Mouse (Mus musculus) brain, embryonic 14.5 days (tissue): ENCODE measurements around the gene Psmd11. TPM values are rescaled to one million over a fixed set of nuclear protein-coding genes. Genes with fewer than 3 reads are reported as not detected.

Source experiments
- DNase-seq: peaks from one replicate; pipeline ENCODE4 v3.0.0-alpha.2; 2011; ENCODE audit warnings: low read depth
- CTCF ChIP-seq: fragments of 200-500 bp; IDR thresholded peaks from 2 replicates; pipeline ENCODE4 v1.5.1; 2012; ENCODE audit warnings: inconsistent platforms, mild to moderate bottlenecking, moderate library complexity, borderline replicate concordance; ENCODE audit not compliant: insufficient read depth, insufficient read length; ENCODE audit errors: extremely low read depth
- POLR2A ChIP-seq: fragments of 200-500 bp; IDR thresholded peaks from 2 replicates; pipeline ENCODE4 v1.6.1; 2012; ENCODE audit warnings: mild to moderate bottlenecking, inconsistent platforms, borderline replicate concordance; ENCODE audit not compliant: poor library complexity, insufficient read depth, insufficient read length, severe bottlenecking; ENCODE audit errors: extremely low read depth
- polyA plus RNA-seq: library from polyadenylated mRNA; depleted of rRNA; stranded (reverse); fragments of >200 nt; gene quantifications from 2 replicates; pipeline ENCODE4 v1.2.3, GENCODE M21; 2012

Psmd11 gene
- polyA plus RNA-seq, 1 experiment: 86.1 TPM

GRCm38 (mm10) chr11:80476222-80477189 lies 48.1 kb downstream of the Psmd11 start, which contains the start of gene Cdk5r1:
TSS of gene Cdk5r1 (plus strand) at chr11:80477023.
- peak; percentile 93 for TF ChIP-seq POLR2A
- peak; percentile 71 for TF ChIP-seq CTCF

DNA sequence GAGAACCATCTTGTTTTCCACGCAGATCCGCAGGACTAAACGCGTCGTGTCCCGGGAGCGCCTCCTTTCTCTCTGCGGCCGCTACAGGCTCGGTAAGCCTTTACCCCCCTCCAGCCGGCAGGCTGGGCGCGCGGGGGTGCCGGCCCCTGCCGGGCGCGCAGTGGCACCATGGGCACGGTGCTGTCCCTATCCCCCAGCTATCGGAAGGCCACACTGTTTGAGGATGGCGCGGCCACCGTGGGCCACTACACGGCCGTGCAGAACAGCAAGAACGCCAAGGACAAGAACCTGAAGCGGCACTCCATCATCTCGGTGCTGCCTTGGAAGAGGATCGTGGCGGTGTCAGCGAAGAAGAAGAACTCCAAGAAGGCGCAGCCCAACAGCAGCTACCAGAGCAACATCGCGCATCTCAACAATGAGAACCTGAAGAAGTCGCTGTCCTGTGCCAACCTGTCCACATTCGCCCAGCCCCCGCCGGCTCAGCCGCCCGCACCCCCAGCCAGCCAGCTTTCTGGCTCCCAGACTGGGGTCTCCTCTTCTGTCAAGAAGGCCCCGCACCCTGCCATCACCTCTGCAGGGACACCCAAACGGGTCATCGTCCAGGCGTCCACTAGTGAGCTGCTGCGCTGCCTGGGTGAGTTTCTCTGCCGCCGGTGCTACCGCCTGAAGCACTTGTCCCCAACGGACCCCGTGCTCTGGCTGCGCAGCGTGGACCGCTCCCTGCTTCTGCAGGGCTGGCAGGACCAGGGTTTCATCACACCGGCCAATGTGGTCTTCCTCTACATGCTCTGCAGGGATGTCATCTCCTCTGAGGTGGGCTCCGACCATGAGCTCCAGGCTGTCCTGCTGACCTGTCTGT lies 49.2 kb downstream of the Psmd11 start:
- no peak for TF ChIP-seq POLR2A
- TF ChIP-seq CTCF: no peak
- DNase-seq: peak; percentile 62

More at GRCm38 (mm10) chr11:80476222-80477189, 48.1 kb downstream of the Psmd11 start, which contains the start of gene Cdk5r1:
- DNase-seq: peak; percentile 99

DNA sequence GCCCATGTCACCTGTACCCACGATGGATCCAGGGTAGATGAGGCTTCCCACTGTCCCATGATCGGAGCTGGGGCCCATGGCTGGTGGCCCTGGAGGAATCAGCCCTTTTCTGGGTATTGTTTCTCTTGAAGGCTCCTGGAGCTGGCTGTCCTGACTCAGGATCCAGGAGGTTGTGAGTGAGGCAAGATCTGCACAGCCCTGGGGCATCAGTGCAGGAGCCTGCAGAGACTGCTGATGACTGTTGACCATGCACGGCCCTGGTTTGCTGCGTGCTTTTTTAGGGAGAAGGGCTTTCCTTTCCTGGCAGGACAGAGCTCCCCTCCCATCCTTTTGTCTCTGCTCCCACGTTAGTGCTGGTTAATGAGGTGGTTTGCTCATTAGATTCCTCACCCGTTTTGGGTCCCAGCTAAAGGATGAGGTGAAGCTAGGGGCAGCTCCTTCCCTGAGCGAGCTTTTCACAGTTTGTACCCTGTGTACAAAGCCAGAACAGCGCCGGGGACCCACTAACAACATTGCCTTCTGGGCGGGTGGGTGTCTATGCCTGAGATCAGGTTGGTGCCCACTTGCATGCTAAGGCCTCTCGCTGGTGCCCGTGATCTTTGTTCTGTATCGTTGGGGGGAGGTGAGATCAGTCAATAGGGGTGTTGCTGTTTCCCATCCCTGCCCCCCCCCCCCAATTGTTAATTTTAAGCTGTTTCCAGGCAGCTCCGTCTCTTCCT lies 50.4 kb downstream of the Psmd11 start:
- TF ChIP-seq CTCF (no peak), POLR2A (no peak)
- DNase-seq: peak; percentile 58

- DNase-seq: peak; percentile 59
- TF ChIP-seq POLR2A (no peak), CTCF (no peak)
These were observed 51.0 kb downstream of the Psmd11 start for GRCm38 (mm10) chr11:80479425-80479824.

DNA sequence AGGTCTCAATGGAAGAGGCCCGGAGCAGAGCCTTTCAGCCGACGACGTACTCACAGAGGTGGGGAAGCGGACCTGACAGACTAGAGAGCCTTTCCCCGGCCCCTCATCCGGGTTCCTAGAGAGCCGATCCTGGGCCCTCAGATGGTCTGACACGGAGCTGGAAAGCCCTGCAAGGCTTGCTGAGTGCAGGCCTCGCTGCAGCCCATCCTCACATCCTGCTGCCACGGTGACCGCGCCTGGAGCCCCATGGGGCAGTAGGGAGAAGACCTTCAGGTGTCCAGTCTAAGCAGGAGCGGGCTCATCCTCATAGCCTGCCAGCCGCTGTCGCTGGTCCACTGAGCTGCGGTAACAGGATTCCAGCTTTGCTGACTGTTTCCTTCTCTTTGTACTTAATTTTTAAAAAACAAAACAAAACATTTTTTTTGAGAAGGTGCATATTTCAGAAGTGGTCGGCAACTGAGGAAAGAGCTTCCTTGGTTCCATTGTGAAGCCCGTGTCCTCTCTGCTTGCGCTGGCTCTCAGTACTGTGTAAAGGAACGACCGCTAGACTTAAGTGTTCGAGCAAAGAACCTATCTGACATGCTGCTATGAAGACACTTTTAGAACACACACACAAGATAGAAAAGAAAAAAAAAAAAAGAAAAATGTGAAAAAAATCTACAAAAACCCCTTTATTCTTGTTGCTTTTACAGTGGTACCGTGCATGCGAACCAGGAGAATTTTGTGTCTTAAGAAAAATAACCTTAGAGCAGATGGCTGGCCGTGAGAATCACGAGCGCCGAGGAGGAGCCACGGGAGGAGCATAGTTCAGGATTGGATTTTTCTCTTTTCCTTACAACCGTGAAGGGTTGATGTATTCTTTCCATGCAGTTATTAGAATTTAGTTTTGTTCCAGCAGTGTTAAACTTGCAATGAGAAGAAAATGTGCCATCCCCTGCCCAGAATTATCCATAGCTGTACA lies 51.8 kb downstream of the Psmd11 start:
- DNase-seq: peak; percentile 57
- TF ChIP-seq POLR2A: no peak
- no peak for TF ChIP-seq CTCF

DNA sequence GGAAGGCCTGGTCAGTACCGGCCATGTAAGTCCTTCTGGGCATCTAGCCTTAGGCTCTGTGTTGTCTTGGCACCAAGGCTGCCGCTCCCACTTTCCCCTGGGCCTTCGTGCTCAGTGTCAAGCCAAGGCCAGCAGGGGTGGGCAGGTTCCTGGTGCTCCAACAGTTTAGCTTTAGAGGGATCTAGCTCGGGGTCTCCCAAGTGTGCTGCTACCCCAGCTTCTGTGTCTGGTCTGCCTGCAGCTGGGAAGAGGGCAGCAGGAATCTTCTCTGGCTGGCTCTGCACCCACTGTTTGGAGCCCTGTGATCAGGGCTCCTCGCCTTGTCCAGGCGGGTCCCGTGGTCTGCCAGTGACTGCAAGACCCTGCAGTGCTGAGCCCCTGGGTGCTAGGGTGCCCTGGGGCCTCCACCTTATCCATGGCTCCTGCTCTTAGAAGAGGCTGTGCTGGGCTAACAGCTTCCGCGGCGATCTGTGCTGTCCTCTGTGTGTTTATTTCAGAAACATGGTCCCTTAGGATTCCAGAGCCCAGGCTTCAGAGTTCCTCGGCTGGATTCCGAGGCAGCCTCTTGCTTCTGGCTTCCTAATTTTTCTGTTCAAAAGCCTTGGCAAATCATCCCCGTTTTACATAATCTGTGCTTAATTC lies 53.1 kb downstream of the Psmd11 start:
- DNase-seq: no peak
- TF ChIP-seq POLR2A (no peak), CTCF (no peak)

- DNase-seq: no peak
- no peak for TF ChIP-seq CTCF
- TF ChIP-seq POLR2A: no peak
These were observed 53.9 kb downstream of the Psmd11 start for GRCm38 (mm10) chr11:80482347-80482746.

- DNase-seq: no peak
- TF ChIP-seq CTCF (no peak), POLR2A (no peak)
These were observed 54.5 kb downstream of the Psmd11 start for GRCm38 (mm10) chr11:80482921-80483320.

GRCm38 (mm10) chr11:80483536-80484067 lies 55.2 kb downstream of the Psmd11 start:
- no peak for DNase-seq

More at GRCm38 (mm10) chr11:80483536-80484067, 55.2 kb downstream of the Psmd11 start:
- no peak for TF ChIP-seq POLR2A
